Mouse (Mus musculus) ES-CJ7 (cell line): ENCODE results near the gene 2410137M14Rik.

Experiments
- DNase-seq: peaks from one replicate; pipeline ENCODE4 v3.0.0; 2011; ENCODE audit warnings: low read depth, low spot score

The 2410137M14Rik gene

DNA sequence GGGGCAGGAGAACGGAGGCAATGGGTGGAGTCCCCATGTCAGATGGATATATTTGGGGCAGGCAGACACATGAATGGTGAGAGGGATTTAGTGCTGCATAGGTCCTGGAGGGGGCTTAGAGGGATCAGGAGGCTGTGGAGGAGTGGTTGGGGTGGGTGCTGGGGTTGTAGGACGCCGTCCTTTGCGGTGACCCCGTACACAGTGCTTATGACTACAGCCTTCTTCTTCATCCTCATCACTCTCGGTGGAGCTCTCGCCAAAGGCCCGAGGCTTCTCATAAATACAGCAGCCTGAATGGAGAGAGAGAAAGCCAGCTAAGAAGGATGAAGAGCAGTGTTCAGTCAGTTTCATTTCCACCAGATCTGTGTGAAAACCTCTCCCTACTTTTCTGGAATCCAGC lies 31.8 kb downstream of the 2410137M14Rik start:
- DNase-seq = no peak

DNA sequence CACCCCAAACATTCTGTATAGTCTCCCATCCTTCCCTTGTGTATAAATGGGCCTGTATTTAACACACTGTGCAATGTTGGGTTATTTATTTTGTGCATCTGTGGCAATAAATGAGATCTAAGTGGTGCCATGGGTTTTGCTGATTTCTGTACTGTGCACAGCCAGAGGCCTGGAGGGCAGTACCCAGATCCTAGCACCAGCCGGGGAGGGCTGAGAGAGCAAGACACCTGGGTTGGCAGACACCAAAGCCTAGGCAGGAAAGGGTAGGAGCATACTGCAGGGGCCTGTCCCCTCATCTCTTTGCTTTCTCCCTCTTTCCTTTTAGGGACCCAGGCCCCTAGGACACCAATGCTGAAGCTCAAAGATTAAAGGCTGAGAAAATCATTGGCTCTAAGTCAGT lies 32.8 kb downstream of the 2410137M14Rik start:
- DNase-seq = no peak

DNA sequence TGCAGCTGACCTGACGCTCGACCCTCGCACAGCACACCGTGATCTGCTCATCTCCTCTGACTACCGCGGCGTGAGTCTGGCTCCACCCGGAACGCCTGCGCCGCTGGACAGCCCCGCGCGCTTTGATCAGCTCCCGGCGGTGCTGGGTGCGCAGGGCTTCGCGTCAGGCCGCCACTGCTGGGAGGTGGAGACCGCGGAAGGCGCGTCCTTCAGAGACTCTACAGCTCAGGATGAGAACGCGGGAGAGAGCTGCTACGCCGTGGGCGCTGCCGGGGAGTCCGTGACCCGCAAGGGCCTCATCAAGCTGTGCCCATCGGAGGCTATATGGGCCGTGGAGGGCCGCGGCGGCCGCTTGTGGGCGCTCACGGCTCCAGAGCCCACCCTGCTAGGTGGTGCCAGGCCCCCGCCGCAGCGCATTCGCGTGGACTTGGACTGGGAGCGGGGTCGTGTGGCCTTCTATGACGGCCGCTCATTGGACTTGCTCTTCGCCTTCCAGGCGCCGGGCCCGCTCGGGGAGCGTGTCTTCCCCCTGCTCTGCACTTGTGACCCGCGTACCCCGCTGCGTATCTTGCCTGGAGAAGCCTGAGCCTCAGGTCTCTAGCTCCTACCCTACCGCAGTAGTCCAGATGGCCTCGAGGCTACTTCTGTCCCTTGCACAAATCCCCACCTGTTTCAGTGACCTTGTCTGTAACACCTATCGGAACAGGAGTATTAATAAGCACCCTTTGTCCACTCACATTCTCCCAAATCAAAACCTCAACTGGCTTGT lies 33.8 kb downstream of the 2410137M14Rik start:
- DNase-seq = no peak

GRCm38 (mm10) chr17:36944121-36944775 lies 36.8 kb downstream of the 2410137M14Rik start:
- no peak for DNase-seq

DNA sequence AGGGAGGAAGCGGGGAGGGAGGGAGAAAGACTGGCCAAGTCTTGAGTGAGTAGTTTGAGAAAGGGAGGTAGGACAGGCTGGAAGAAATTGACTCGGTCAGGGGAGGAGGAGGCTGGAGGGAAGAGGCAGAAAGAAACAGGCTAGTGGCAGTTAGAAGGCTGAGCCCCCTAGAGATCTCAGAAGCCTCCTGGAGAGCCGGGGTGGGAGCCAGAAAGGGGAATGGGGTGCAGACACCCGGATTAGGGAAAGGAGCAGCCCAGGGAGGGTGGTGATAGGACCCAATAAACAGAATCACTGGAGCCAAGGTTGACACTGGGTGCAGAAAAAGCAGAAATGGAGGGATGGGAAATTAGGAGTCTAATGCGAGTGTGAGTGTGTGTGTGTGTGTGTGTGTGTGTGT lies 37.3 kb downstream of the 2410137M14Rik start:
- no peak for DNase-seq

DNA sequence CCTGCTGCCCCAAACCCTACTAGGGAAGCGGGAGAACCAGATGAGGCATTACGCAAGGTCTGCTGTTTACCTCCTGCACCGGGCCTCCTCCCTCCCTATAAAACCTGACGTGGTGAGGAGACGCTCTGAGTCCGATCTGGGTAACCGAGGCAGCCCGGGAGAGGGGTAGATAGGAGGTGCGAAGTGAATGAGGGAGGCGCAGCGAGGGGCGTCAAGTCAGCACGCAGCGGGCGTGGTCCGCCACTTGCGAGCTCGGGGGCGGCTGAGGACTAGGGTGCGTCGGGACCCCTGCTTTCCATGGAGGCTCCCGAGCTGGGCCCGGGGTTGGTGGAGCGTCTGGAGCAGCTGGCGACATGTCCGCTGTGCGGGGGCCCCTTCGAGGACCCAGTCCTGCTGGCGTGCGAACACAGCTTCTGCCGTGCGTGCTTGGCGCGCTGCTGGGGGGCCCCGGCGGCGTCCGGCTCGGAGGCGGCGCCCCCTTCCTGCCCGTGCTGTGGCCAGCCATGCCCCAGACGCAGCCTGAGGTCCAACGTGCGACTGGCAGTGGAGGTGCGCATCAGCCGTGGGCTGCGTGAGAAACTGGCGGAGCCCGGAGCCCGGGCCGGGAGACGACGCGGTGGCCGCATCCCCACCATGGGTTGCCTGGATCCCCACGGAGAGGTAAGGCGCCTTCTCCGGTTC lies 38.1 kb downstream of the 2410137M14Rik start, which contains the start of gene Rnf39:
Rnf39 (plus strand) TSS at position 128 of the 681 bp plus-strand sequence.
- no peak for DNase-seq

DNA sequence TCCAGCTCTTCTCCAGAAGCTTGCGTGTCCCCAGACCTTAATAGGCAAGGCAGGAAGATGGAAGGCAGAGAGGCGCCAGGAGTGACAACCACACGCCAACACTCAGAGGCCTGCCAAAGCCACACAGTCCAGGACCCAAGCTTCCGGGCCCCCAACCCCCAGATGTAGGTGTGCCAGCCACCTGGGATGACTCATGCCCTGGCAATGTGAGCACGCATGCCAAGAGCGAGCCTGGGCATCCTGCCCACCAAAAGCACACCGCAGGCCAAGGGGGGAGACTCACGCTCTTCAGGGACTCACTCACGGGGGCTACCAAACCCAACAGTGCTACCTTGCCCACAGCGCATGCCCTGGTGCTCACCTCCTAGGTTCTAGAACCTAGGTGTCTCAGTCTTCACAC lies 38.6 kb downstream of the 2410137M14Rik start:
- no peak for DNase-seq

- no peak for DNase-seq
These were observed 43.0 kb downstream of the 2410137M14Rik start for GRCm38 (mm10) chr17:36938056-36938455.

DNA sequence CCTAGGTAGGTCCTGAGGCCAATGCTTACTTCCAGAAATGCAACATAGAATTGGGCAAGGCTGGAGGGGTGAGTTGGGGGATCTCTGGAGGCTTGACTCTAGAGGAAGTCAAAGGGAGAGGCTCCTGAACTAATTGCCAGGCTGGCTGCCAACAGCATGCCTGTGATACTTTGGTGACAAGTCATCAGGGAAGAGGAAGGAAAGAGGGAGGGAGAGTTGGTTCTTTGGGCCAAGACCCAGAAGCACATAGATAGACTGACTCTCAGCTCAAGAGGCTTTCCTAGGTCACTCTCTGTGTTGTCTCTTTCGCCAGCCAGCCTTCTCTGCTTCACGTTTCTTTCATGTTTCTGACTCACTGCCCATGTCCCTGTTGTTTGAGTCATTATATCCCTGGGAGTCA lies 49.2 kb downstream of the 2410137M14Rik start:
- DNase-seq = no peak

DNA sequence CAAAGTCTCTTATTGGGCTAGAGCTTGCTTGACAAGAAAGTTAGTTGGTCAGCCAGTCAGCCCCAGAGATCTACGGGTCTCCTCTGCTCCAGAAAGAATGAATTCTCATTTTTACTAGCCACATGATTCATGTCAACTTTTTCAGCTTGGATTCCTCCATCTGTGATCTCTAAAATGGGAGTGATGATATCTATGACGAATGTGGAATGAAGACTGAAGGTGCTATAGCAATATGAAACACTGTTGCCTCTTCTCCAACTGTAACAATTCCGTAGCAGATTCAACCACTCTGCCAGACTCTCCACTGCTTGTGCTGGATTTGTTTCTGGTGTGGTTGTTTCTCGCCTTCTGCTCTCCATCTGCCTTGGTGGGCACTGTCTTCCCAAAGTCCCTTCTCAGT lies 49.9 kb downstream of the 2410137M14Rik start:
- DNase-seq = no peak

DNA sequence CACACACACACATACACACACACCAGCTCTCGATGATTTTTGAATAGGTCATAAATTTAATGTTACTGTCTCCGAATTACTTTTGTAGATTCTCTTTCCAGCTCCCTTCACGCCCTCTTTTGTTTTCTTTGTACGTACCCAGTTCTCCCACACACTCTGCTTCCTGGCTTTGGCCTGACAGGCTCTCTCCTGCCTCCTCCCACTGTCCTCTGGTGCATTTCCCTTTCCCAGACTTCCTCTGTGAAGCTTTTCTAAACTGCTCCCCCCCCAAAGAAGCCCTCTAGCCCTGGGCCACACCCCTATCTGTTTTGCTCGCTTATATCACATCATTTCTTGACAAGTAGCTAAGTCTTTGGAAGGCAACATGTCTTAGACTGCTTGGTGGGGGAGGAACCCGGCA lies 50.8 kb downstream of the 2410137M14Rik start:
- peak; percentile 46 for DNase-seq

DNA sequence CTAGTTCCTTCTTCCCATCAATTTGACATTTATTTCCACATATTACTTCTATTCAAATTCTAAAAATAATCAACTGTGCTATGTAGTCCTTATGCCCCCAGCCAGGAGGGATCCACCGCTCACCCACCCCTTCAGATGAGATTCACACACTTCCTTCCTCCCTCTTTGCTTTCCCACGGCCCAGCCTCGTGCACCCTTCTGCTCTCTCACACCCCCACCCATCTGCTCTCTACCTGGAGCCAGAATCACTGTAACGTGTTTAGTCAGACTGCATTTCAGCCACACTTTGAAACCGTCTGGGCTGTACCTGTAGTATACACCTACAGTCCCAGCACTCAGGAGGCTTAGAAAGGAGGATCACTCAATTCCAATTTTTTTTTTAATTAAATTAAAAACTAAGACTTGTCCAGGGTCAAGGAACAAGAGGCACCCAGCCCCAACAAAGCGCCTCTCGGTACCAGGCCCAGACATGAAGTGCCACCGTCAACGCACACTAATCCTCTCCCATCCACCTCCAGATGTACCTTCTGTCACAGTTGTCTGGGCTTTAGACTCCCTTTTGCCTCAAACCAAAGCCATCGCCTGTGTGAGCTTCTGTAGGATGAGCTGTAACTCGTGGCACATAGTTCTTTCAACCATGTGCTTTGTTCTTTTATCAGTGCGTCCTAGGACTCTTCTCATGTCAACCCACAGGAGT lies 51.7 kb downstream of the 2410137M14Rik start:
- no peak for DNase-seq
